Mouse (Mus musculus) G1E (cell line): ENCODE measurements around the gene Cryzl2. TPM values are rescaled to one million over a fixed set of nuclear protein-coding genes. Genes with fewer than 3 reads are reported as not detected.

Source experiments
- ATAC-seq: 2 replicates; pipeline ENCODE4 v1.8.0; 2016; ENCODE audit warnings: mild to moderate bottlenecking; ENCODE audit not compliant: insufficient number of reproducible peaks, poor library complexity, low FRiP score, severe bottlenecking; ENCODE audit errors: extremely low read depth
- DNase-seq: peaks from one replicate; pipeline ENCODE4 v3.0.0; 2012; ENCODE audit warnings: low spot score
- H3K27me3 ChIP-seq: 2 replicates; pipeline ENCODE4 v1.6.1; 2012; ENCODE audit warnings: mild to moderate bottlenecking, low read length, inconsistent platforms; ENCODE audit not compliant: insufficient read depth
- H3K36me3 ChIP-seq: replicated peaks from 2 replicates; pipeline ENCODE3; 2012; ENCODE audit warnings: mild to moderate bottlenecking, inconsistent platforms
- H3K4me1 ChIP-seq: 2 replicates; pipeline ENCODE4 v1.6.1; 2012; ENCODE audit warnings: low read depth, low read length, inconsistent platforms, mixed read lengths; ENCODE audit not compliant: insufficient read depth
- H3K4me3 ChIP-seq: 2 replicates; pipeline ENCODE4 v1.5.1; 2012; ENCODE audit warnings: low read depth, mild to moderate bottlenecking, inconsistent platforms, low read length, moderate library complexity, mixed read lengths
- H3K9me3 ChIP-seq: replicated peaks from 2 replicates; pipeline ENCODE4 v1.6.1; 2012; ENCODE audit warnings: inconsistent platforms
- CTCF ChIP-seq: IDR thresholded peaks from 2 replicates; pipeline ENCODE4 v1.5.1; 2012; ENCODE audit warnings: low read depth, low read length, inconsistent platforms, mixed read lengths
- GATA1 ChIP-seq: IDR thresholded peaks from 2 replicates; pipeline ENCODE4 v1.6.1; 2012; ENCODE audit warnings: borderline replicate concordance, low read length, inconsistent platforms, mixed read lengths
- GATA2 ChIP-seq: IDR thresholded peaks from 2 replicates; pipeline ENCODE4 v1.6.1; 2012; ENCODE audit warnings: low read depth, low read length, inconsistent platforms, borderline replicate concordance
- POLR2AphosphoS5 ChIP-seq: IDR thresholded peaks from 2 replicates; pipeline ENCODE4 v1.6.1; 2012; ENCODE audit warnings: low read depth, low read length, inconsistent platforms; ENCODE audit not compliant: insufficient replicate concordance
- TAL1 ChIP-seq: conservative IDR thresholded peaks from 2 replicates; pipeline ENCODE4 v1.6.1; 2012; ENCODE audit warnings: low read depth, low read length, inconsistent platforms, mixed read lengths
- polyA plus RNA-seq: library from polyadenylated mRNA; stranded (reverse); fragments of >175 nt; gene quantifications from 2 replicates; pipeline ENCODE4 v1.2.3, GENCODE M21; 2012
- total RNA-seq, 2 experiments: library from RNA; stranded (forward) in 1 of 2; stranded (reverse) in 1 of 2; fragments of 200-1000 nt in 1 of 2; fragments of >200 nt in 1 of 2; fragmentation: Nextera tagmentation in 1 of 2; gene quantifications; 2 replicates each; pipeline ENCODE4 v1.2.3; 2014 to 2017

Cryzl2 gene
- total and polyA plus RNA-seq, 3 experiments: 0.44 TPM; not detected in 2

GRCm38 (mm10) chr1:157506995-157507595 is 48.7 kb downstream of the Cryzl2 start:
- no peak for TF ChIP-seq CTCF
- TF ChIP-seq TAL1: no peak
- no peak for TF ChIP-seq POLR2AphosphoS5
- no peaks in the 10 kb centered on the region for H3K27me3 ChIP-seq
- no peaks in the 10 kb centered on the region for H3K36me3 ChIP-seq
- DNase-seq (no peak), ATAC-seq (no peak)
- no peak overlapping the region for H3K4me3 ChIP-seq
- peaks cover 25% of the 10 kb centered on the region for H3K4me1 ChIP-seq
- 0 out of 2 replicates have a peak, but pooled peaks cover 8% of the 10 kb centered on the region for H3K9me3 ChIP-seq

DNA sequence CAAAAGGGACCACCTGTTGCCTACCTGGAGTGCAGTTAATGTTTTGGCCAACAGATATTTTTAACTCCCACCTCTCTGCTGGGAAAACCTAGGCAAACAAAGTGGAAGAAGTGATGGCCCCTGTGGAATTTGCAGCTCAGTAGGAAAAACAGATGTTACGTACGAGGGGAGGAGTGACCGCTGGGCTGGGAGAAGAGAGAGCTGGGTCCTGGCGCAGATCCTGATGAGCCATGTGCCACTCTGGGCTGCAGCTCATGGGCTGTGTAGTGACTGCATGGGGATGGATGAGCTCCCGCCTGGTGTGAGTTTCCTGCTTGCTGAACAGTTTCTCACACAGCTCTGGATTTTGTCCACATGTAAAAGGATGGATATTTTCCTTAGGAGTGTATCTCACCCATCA is 49.4 kb downstream of the Cryzl2 start:
- Histone ChIP-seq H3K36me3 (no peaks in the 10 kb centered on the region), H3K4me3 (no peak overlapping the region), H3K27me3 (no peaks in the 10 kb centered on the region), H3K9me3 (0 out of 2 replicates have a peak, but pooled peaks cover 8% of the 10 kb centered on the region), H3K4me1 (peaks cover 31% of the 10 kb centered on the region)
- no peak for DNase-seq
- ATAC-seq: no peak
- TF ChIP-seq GATA2: no peak
- TF ChIP-seq TAL1: no peak
- TF ChIP-seq CTCF: no peak
- TF ChIP-seq GATA1: no peak
- no peak for TF ChIP-seq POLR2AphosphoS5

DNA sequence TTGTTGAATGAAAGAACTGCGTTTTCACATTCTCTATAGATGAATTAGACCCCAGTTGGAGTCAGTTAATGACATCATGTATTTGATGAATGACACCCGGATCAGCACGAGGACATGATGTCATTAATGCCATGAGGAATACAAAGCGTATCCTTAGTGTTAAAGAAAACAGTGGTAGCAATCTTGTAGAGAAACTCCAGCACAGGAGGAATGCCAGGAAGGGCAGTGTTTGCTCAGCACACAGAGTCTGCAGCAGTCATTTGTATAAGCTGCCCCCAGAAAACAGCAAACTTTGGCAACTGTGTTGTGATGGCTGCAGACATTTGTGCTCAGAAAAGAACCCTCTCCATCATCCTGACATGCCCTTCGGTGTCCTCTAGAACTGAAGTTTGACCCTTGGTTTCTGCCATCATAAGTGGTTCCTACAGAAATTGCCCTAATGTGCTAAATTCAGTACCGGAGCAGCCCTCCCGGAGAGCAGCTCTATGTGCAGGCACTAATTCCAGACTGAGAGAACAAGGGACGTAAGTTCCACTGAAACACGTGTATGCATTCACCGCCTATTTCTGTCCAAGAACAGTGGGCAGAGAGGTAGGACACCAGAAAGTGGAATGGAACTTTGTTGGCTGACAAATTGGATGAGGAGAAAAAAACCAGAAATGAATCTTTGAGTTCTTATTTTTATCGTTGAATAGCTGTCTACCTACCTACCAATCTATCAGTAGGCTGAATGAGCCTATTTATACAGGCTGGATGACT is 54.5 kb downstream of the Cryzl2 start:
- Histone ChIP-seq H3K9me3 (peaks cover 10% of the 10 kb centered on the region; the same call in 1 of the 2 replicates), H3K27me3 (no peaks in the 10 kb centered on the region), H3K4me3 (no peak overlapping the region), H3K36me3 (no peaks in the 10 kb centered on the region), H3K4me1 (peaks cover 51% of the 10 kb centered on the region)
- TF ChIP-seq CTCF (no peak), GATA1 (no peak), POLR2AphosphoS5 (no peak), TAL1 (no peak), GATA2 (no peak)
- DNase-seq: no peak
- ATAC-seq: no peak

DNA sequence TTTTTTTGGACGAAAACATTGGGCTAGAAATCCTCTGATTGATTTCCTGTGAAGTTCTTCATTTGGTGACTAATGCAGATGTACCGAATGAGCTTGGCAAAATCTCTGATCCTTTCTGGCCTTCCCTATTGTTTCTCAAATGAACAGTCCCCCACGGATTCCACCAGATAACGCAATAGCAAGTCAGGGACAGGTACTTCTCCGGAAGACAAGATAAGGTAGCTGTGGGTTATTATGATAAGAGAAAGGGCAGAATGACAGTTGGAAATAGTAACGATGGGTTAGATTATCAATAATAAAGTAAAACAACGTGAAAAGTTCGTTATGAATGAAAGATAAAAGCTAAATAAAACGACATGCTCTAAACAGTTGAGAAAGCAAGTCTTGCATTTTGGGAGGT is 55.2 kb downstream of the Cryzl2 start:
- Histone ChIP-seq H3K9me3 (peaks cover 10% of the 10 kb centered on the region; the same call in 1 of the 2 replicates), H3K27me3 (no peaks in the 10 kb centered on the region), H3K4me3 (no peak overlapping the region; the same call in 1 of the 2 replicates), H3K36me3 (no peaks in the 10 kb centered on the region), H3K4me1 (peaks cover 56% of the 10 kb centered on the region)
- ATAC-seq (peak; percentile 79), DNase-seq (peak; percentile 27)
- TF ChIP-seq TAL1: peak; percentile 47
- TF ChIP-seq GATA1: no peak
- no peak for TF ChIP-seq GATA2
- no peak for TF ChIP-seq CTCF

- H3K27me3 ChIP-seq: no peaks in the 10 kb centered on the region
- no peak for TF ChIP-seq POLR2AphosphoS5
- TF ChIP-seq TAL1: no peak
- no peak for TF ChIP-seq GATA2
- no peak for TF ChIP-seq GATA1
- TF ChIP-seq CTCF: no peak
- no peaks in the 10 kb centered on the region for H3K36me3 ChIP-seq
- peaks cover 60% of the 10 kb centered on the region for H3K4me1 ChIP-seq
- DNase-seq: peak; percentile 14
- peak; percentile 35; the same call in 1 of the 2 replicates for ATAC-seq
- peak overlapping the region; percentile 2; the same call in 1 of the 2 replicates for H3K4me3 ChIP-seq
- peaks cover 10% of the 10 kb centered on the region; the same call in 1 of the 2 replicates for H3K9me3 ChIP-seq
Observed at GRCm38 (mm10) chr1:157514298-157514697, 55.9 kb downstream of the Cryzl2 start.

- H3K36me3 ChIP-seq: no peaks in the 10 kb centered on the region
Observed at GRCm38 (mm10) chr1:157516838-157517808, 58.7 kb downstream of the Cryzl2 start.

More at GRCm38 (mm10) chr1:157516838-157517808, 58.7 kb downstream of the Cryzl2 start:
- Histone ChIP-seq H3K4me3 (no peak overlapping the region), H3K9me3 (peaks cover 2% of the 10 kb centered on the region; the same call in 1 of the 2 replicates), H3K27me3 (no peaks in the 10 kb centered on the region), H3K4me1 (peaks cover 47% of the 10 kb centered on the region)
- TF ChIP-seq CTCF: no peak
- TF ChIP-seq TAL1: no peak
- no peak for TF ChIP-seq GATA2
- TF ChIP-seq POLR2AphosphoS5: no peak
- TF ChIP-seq GATA1: no peak
- no peak for DNase-seq
- ATAC-seq: no peak
